Mouse (Mus musculus) brown adipose tissue, adult 24 weeks (tissue): Measurements from ENCODE around the gene Cptp. TPM values are rescaled to one million over a fixed set of nuclear protein-coding genes. Genes with fewer than 3 reads are reported as not detected.

ENCODE experiments used
- H3K27ac ChIP-seq: fragments of 200-500 bp; replicated peaks from 2 replicates; pipeline ENCODE4 v1.5.1; 2012; ENCODE audit warnings: low read depth, mild to moderate bottlenecking, low read length
- H3K4me1 ChIP-seq: fragments of 200-500 bp; 2 replicates; pipeline ENCODE4 v1.6.1; 2012; ENCODE audit warnings: low read length, mixed read lengths; ENCODE audit not compliant: control insufficient read depth, insufficient read depth, insufficient read length
- H3K4me3 ChIP-seq: fragments of 200-500 bp; 2 replicates; pipeline ENCODE4 v1.5.1; 2012; ENCODE audit warnings: low read depth, mild to moderate bottlenecking, low read length, moderate library complexity; ENCODE audit not compliant: insufficient read depth
- polyA plus RNA-seq: library from polyadenylated mRNA; stranded (reverse); fragments of >200 nt; gene quantifications from 2 replicates; pipeline ENCODE4 v1.2.4, GENCODE M21; 2012; ENCODE audit not compliant: missing spikeins, insufficient read depth, insufficient read length

Cptp gene
- polyA plus RNA-seq, 1 experiment, result 6.0 TPM

- H3K4me3 ChIP-seq, result no peak overlapping the region
- peaks cover 6% of the 10 kb centered on the region for H3K4me1 ChIP-seq
- no peak overlapping the region for H3K27ac ChIP-seq
These were observed 12.4 kb downstream of the Cptp start for GRCm38 (mm10) chr4:155856881-155857280.

- Histone ChIP-seq H3K27ac (no peak overlapping the region), H3K4me3 (no peak overlapping the region)
These were observed 13.2 kb downstream of the Cptp start for GRCm38 (mm10) chr4:155856071-155856470.

GRCm38 (mm10) chr4:155854991-155855390 is 14.2 kb downstream of the Cptp start:
- no peak overlapping the region for H3K4me3 ChIP-seq

More at GRCm38 (mm10) chr4:155856071-155856470, 13.2 kb downstream of the Cptp start:
- peaks cover 14% of the 10 kb centered on the region for H3K4me1 ChIP-seq

GRCm38 (mm10) chr4:155853421-155853820 is 15.8 kb downstream of the Cptp start:
- Histone ChIP-seq H3K27ac (no peak overlapping the region), H3K4me1 (peaks cover 39% of the 10 kb centered on the region), H3K4me3 (no peak overlapping the region)

More at GRCm38 (mm10) chr4:155854991-155855390, 14.2 kb downstream of the Cptp start:
- Histone ChIP-seq H3K27ac (no peak overlapping the region), H3K4me1 (peaks cover 25% of the 10 kb centered on the region)

GRCm38 (mm10) chr4:155851951-155852411 is 17.3 kb downstream of the Cptp start:
- no peak overlapping the region for H3K4me3 ChIP-seq
- peaks cover 40% of the 10 kb centered on the region for H3K4me1 ChIP-seq
- peak overlapping the region; percentile 51; the same call in 1 of the 2 replicates for H3K27ac ChIP-seq

GRCm38 (mm10) chr4:155851368-155851767 is 17.9 kb downstream of the Cptp start:
- H3K27ac ChIP-seq, result peak overlapping the region; percentile 51
- H3K4me1 ChIP-seq, result peaks cover 43% of the 10 kb centered on the region
- H3K4me3 ChIP-seq, result peak overlapping the region; percentile 5; the same call in 1 of the 2 replicates

- Histone ChIP-seq H3K27ac (no peak overlapping the region), H3K4me3 (no peak overlapping the region), H3K4me1 (peaks cover 43% of the 10 kb centered on the region)
These were observed 19.3 kb downstream of the Cptp start for GRCm38 (mm10) chr4:155849792-155850451.

- peak overlapping the region; percentile 98; the same call in 1 of the 2 replicates for H3K4me3 ChIP-seq
- peaks cover 43% of the 10 kb centered on the region for H3K4me1 ChIP-seq
- no peak overlapping the region for H3K27ac ChIP-seq
These were observed 19.8 kb downstream of the Cptp start for GRCm38 (mm10) chr4:155849391-155849790.

- H3K4me1 ChIP-seq, result peaks cover 43% of the 10 kb centered on the region
- H3K27ac ChIP-seq, result peak overlapping the region; percentile 14; the same call in 1 of the 2 replicates
- peak overlapping the region; percentile 98 for H3K4me3 ChIP-seq
These were observed 20.7 kb downstream of the Cptp start for GRCm38 (mm10) chr4:155848434-155849095.

GRCm38 (mm10) chr4:155847591-155848352 is 21.5 kb downstream of the Cptp start:
- H3K4me3 ChIP-seq, result peak overlapping the region; percentile 98
- peaks cover 43% of the 10 kb centered on the region for H3K4me1 ChIP-seq
- peak overlapping the region; percentile 50 for H3K27ac ChIP-seq

GRCm38 (mm10) chr4:155846871-155847578 is 22.2 kb downstream of the Cptp start, which contains the start of gene Dvl1:
Gene Dvl1, plus strand, starts transcription at chr4:155847402.
- peak within 1 kb of the TSS; percentile 87 for H3K27ac ChIP-seq
- H3K4me1 ChIP-seq, result peaks cover 38% of the 10 kb centered on the region
- peak within 1 kb of the TSS; percentile 98 for H3K4me3 ChIP-seq

- Histone ChIP-seq H3K27ac (no peak overlapping the region), H3K4me3 (no peak overlapping the region), H3K4me1 (peaks cover 12% of the 10 kb centered on the region)
These were observed 26.0 kb downstream of the Cptp start for GRCm38 (mm10) chr4:155843231-155843630.

GRCm38 (mm10) chr4:155841651-155842270 is 27.5 kb downstream of the Cptp start:
- H3K4me3 ChIP-seq, result peak overlapping the region; percentile 4

GRCm38 (mm10) chr4:155841003-155841454 is 28.2 kb downstream of the Cptp start:
- peaks cover 19% of the 10 kb centered on the region for H3K4me1 ChIP-seq
- H3K27ac ChIP-seq, result 0 out of 2 replicates have a peak overlapping the region, but pooled peaks have one; percentile 13
- H3K4me3 ChIP-seq, result peak overlapping the region; percentile 58

More at GRCm38 (mm10) chr4:155841651-155842270, 27.5 kb downstream of the Cptp start:
- Histone ChIP-seq H3K4me1 (peaks cover 22% of the 10 kb centered on the region), H3K27ac (no peak overlapping the region)
